Mouse (Mus musculus) testis, adult 10 weeks (tissue): ENCODE measurements around the gene Pnpt1. TPM values are rescaled to one million over a fixed set of nuclear protein-coding genes. Genes with fewer than 3 reads are reported as not detected.

Experiments
- polyA plus RNA-seq: library from polyadenylated mRNA; stranded (reverse); fragments of 350-450 nt; fragmentation: Illumina TruSeq; extraction: RNeasy Lipid Tissue Mini Kit (QIAGEN cat#74804); gene quantifications from one replicate; pipeline ENCODE4 v1.2.3, GENCODE M21; 2014; ENCODE audit warnings: low read depth, low replicate concordance

The Pnpt1 gene
- 40.7 TPM for polyA plus RNA-seq

DNA sequence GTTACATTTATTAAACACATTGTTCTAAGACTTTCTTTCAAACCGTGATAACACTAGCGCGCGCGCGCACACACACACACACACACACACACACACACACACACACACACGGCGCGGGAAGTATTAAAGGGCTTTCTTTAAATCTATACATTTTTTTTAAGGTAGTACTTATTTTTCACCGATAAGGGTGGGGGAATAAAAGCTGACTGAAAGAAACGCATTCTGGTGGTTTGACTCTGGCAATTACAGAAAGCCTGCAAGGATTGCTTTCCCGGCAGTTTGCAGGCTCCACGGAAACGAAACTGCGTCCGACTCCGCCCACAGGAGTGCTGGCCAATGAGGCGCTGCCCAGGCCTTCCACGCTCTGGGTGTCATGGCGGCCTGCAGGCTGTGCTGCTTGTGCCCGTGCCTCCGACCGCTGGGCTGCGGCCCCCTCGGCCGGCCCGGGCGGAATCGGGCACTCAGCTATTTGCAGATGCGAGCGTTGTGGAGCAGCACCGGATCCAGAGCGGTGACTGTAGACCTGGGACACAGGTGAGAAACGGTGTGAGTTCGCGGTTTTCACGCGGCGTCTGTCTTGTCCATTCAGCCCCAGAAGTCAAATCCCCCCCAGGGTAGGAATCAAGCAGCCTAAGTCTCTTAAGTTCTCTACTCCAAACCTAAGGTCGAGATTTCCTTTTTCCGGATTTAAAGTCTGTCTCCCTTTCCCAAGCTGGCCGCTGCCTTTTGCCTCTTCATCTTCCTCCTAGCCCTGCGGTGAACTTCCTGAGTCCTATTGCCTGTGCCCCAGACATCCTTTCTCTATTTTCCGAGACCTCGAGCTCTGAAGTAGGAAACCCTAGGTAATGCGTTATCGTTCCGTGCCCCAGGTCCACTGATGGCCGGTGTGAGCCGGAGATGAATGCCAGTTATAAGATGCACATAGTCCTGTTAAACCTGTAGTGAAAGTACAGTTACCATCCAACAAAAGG, at the start of gene Pnpt1:
TSS of gene Pnpt1 (plus strand) at position 360 of the 971 bp plus-strand sequence.

DNA sequence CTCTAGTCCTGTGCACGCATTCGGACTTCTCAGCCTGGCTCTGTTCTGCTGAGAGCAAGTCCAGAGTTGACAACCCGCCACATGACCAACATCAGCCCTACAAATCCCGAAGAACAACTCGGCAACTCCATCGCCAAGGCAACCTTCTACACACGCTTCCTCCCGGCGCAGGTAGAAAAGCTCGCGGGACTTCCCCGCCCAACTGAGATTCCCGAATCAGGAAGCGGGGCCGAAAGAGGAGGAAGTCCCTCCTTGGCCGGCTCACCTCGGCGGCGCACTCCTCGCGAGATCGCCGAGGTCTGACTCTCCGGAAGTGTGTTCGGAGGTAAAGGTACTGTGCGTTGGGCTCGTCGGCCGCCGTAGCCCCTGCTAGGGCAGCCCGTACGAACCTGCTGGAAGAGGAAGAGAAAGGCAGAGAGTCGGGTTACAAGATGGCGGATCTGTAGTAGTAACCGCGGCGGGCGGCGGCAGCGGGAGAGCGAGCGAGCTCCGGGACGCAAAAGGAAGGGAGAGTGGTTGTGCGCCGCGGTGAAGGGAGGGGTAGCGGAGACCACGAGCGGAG, 42.1 kb downstream of the Pnpt1 start, which contains the start of gene Ppp4r3b:
TSS of gene Ppp4r3b (plus strand) at position 328 of the 562 bp plus-strand sequence.

Other genes with a start within 250 kb of the Pnpt1 start
- 184 TPM for gene Ppp4r3b, start 42.1 kb downstream of the Pnpt1 start, polyA plus RNA-seq
- gene Cfap36, start 116.7 kb downstream of the Pnpt1 start, polyA plus RNA-seq = 1,015 TPM
- 226 TPM for gene Ccdc88a, start 242.9 kb downstream of the Pnpt1 start, polyA plus RNA-seq